Comparison of ENCODE assay signal across 33 mouse cellular contexts in genomic region chr14:8262242-8262641, GRCm38 (mm10). TPM values are rescaled to one million over a fixed set of nuclear protein-coding genes. Genes with fewer than 3 reads are reported as not detected.
DNase-seq lines count a peak whose midpoint lies in the region; ATAC-seq and TF ChIP-seq lines count a peak whose summit lies in the region.
"Had no signal": no experiment of that assay in that cellular context is flagged by ENCODE, and none has a peak within 500 bp of the region (broad histone marks: within the 10 kb centered on the region; RNA-seq: fewer than 3 reads in every experiment).

No protein-coding gene starts in this region.

- intact Hi-C loops in left cerebral cortex, adult 2 months (cut with DNase I) = loop anchor here (1.0 to 5.0 kb wide), 2 partner anchors 70 to 84 kb away; no protein-coding TSS in a partner anchor
- intact Hi-C loops in left cerebral cortex, postnatal 36 days (cut with DNase I) = no loop called here

- H3K36me3 ChIP-seq in heart, postnatal 0 days (replicated peaks; ENCODE audit: control insufficient read depth, insufficient read depth, low read length) = no peaks in the 10 kb centered on the region
- H3K36me3 ChIP-seq in heart, embryonic 11.5 days (ENCODE audit: control insufficient read depth, insufficient read depth, low read length) = no peaks in the 10 kb centered on the region
- no peaks in the 10 kb centered on the region for H3K36me3 ChIP-seq in kidney, postnatal 0 days (ENCODE audit: insufficient read depth, low read length)
- H3K36me3 ChIP-seq in stomach, postnatal 0 days (ENCODE audit: control insufficient read depth, insufficient read depth, low read length) = no peaks in the 10 kb centered on the region
- H3K36me3 ChIP-seq: embryonic facial prominence, embryonic 12.5 days; heart, embryonic 15.5 days; hindbrain, embryonic 13.5 days; limb, embryonic 13.5 days; neural tube, embryonic 15.5 days; stomach, embryonic 15.5 days had no signal

- peak; percentile 23; the same call in 1 of the 2 replicates for TF ChIP-seq CTCF in heart, postnatal 0 days (IDR thresholded peaks at IDR 0.05; ENCODE audit: low read depth)
- peak; percentile 57 for TF ChIP-seq CTCF in kidney, postnatal 0 days (IDR thresholded peaks at IDR 0.05; ENCODE audit: low read depth)
- peak; percentile 44 for TF ChIP-seq CTCF in left cerebral cortex, adult 2 months (IDR thresholded peaks at IDR 0.05)
- TF ChIP-seq CTCF in stomach, postnatal 0 days (IDR thresholded peaks at IDR 0.05; ENCODE audit: low read depth) = peak; percentile 51

- no peak overlapping the region for H3K4me3 ChIP-seq in heart, postnatal 0 days (ENCODE audit: low read depth, low read length)
- no peak overlapping the region for H3K4me3 ChIP-seq in heart, embryonic 11.5 days (ENCODE audit: low read depth, low read length)
- H3K4me3 ChIP-seq in kidney, postnatal 0 days (replicated peaks; ENCODE audit: low read depth, low read length) = no peak overlapping the region
- no peak overlapping the region for H3K4me3 ChIP-seq in left cerebral cortex, adult 2 months
- H3K4me3 ChIP-seq in stomach, postnatal 0 days (ENCODE audit: low read depth, low read length) = no peak overlapping the region
- H3K4me3 ChIP-seq: embryonic facial prominence, embryonic 12.5 days; heart, embryonic 15.5 days; hindbrain, embryonic 13.5 days; limb, embryonic 13.5 days; neural tube, embryonic 15.5 days; stomach, embryonic 15.5 days had no signal

- DNase-seq in heart, postnatal 0 days (ENCODE audit: low spot score) = no peak
- no peak for DNase-seq in kidney, postnatal 0 days (ENCODE audit: low spot score)
- DNase-seq in kidney, adult 18-20 months = no peak
- DNase-seq in left cerebral cortex, adult 2 months (ENCODE audit: extremely low spot score in 1 of 2, low spot score in 2 of 2) = no peak
- no peak for DNase-seq in left cerebral cortex, postnatal 36 days (ENCODE audit: low spot score in 2 of 2)
- no peak for DNase-seq in stomach, postnatal 0 days (ENCODE audit: low spot score)
- DNase-seq in adipocyte (ENCODE audit: low spot score) = no peak
- DNase-seq: adrenal gland, postnatal 10 days; B cell, adult 2 months; cerebellum, adult 9-10 months; embryo, embryonic 11 days; gastrocnemius, postnatal 25 days; heart, postnatal 4 days; lung, embryonic 14.5 days; lung, postnatal 14 days; midbrain, embryonic 14.5 days; retina, postnatal 1 day; right cerebral cortex, postnatal 14 days; thymus, postnatal 14 days had no signal

- ATAC-seq in heart, postnatal 0 days (ENCODE audit: insufficient read depth, low read depth) = no peak
- no peak for ATAC-seq in heart, embryonic 11.5 days (replicated peaks; ENCODE audit: insufficient number of reproducible peaks, low FRiP score, low TSS enrichment)
- no peak for ATAC-seq in kidney, postnatal 0 days (replicated peaks; ENCODE audit: low FRiP score, low read depth)
- ATAC-seq in stomach, postnatal 0 days (ENCODE audit: low FRiP score, low TSS enrichment) = no peak
- ATAC-seq: forebrain, embryonic 14.5 days; inflammation-experienced regulatory T-cells, adult 6 months had no signal

- WGBS in heart, postnatal 0 days = 50% methylated on average over 1 of the region's 1 CpGs
- WGBS in heart, embryonic 11.5 days (ENCODE audit: insufficient replicate concordance) = 39% methylated on average over 1 of the region's 1 CpGs
- 63% methylated on average over 1 of the region's 1 CpGs for WGBS in kidney, postnatal 0 days
- 54% methylated on average over 1 of the region's 1 CpGs for WGBS in stomach, postnatal 0 days

- no peaks in the 10 kb centered on the region for H3K27me3 ChIP-seq in heart, postnatal 0 days (ENCODE audit: control insufficient read depth, insufficient read depth, low read length)
- H3K27me3 ChIP-seq in heart, embryonic 11.5 days (ENCODE audit: control insufficient read depth, insufficient read depth, low read length) = no peaks in the 10 kb centered on the region
- no peaks in the 10 kb centered on the region for H3K27me3 ChIP-seq in kidney, postnatal 0 days (ENCODE audit: insufficient read depth, low read length)
- H3K27me3 ChIP-seq in stomach, postnatal 0 days (ENCODE audit: control insufficient read depth, insufficient read depth, low read length) = no peaks in the 10 kb centered on the region
- H3K27me3 ChIP-seq: embryonic facial prominence, embryonic 12.5 days; heart, embryonic 15.5 days; hindbrain, embryonic 13.5 days; limb, embryonic 13.5 days; neural tube, embryonic 15.5 days; stomach, embryonic 15.5 days had no signal

- H3K9me3 ChIP-seq in heart, postnatal 0 days (replicated peaks; ENCODE audit: control insufficient read depth, low read length) = no peaks in the 10 kb centered on the region
- H3K9me3 ChIP-seq in heart, embryonic 11.5 days (replicated peaks; ENCODE audit: control insufficient read depth, low read length) = no peaks in the 10 kb centered on the region
- H3K9me3 ChIP-seq in kidney, postnatal 0 days (replicated peaks; ENCODE audit: low read length) = no peaks in the 10 kb centered on the region
- no peaks in the 10 kb centered on the region for H3K9me3 ChIP-seq in stomach, postnatal 0 days (ENCODE audit: control insufficient read depth, low read length)
- H3K9me3 ChIP-seq: embryonic facial prominence, embryonic 12.5 days; heart, embryonic 15.5 days; limb, embryonic 13.5 days; neural tube, embryonic 15.5 days; stomach, embryonic 15.5 days had no signal

- H3K9ac ChIP-seq in heart, postnatal 0 days (replicated peaks; ENCODE audit: low read depth, low read length) = no peak overlapping the region
- H3K9ac ChIP-seq in heart, embryonic 11.5 days (ENCODE audit: low read depth, low read length) = no peak overlapping the region
- H3K9ac ChIP-seq in kidney, postnatal 0 days (ENCODE audit: low read depth, low read length) = no peak overlapping the region
- H3K9ac ChIP-seq in stomach, postnatal 0 days (ENCODE audit: low read length) = no peak overlapping the region
- H3K9ac ChIP-seq: embryonic facial prominence, embryonic 12.5 days; heart, embryonic 15.5 days; hindbrain, embryonic 13.5 days; limb, embryonic 13.5 days; liver, embryonic 14.5 days; lung, embryonic 14.5 days; neural tube, embryonic 15.5 days; stomach, embryonic 15.5 days had no signal

- TF ChIP-seq EP300 in heart, postnatal 0 days (IDR thresholded peaks at IDR 0.05; ENCODE audit: low read depth) = no peak
- no peak for TF ChIP-seq EP300 in stomach, postnatal 0 days (optimal IDR thresholded peaks at IDR 0.05)

- H3K4me2 ChIP-seq in heart, postnatal 0 days (ENCODE audit: low read depth, low read length) = no peak overlapping the region
- H3K4me2 ChIP-seq in heart, embryonic 11.5 days = no peak overlapping the region
- no peak overlapping the region for H3K4me2 ChIP-seq in kidney, postnatal 0 days (ENCODE audit: low read length)
- H3K4me2 ChIP-seq in stomach, postnatal 0 days (replicated peaks; ENCODE audit: low read depth) = no peak overlapping the region
- H3K4me2 ChIP-seq: embryonic facial prominence, embryonic 12.5 days; heart, embryonic 15.5 days; hindbrain, embryonic 13.5 days; limb, embryonic 13.5 days; lung, embryonic 14.5 days; neural tube, embryonic 15.5 days; stomach, embryonic 15.5 days had no signal

- H3K27ac ChIP-seq in heart, postnatal 0 days (ENCODE audit: low read depth) = no peak overlapping the region
- H3K27ac ChIP-seq in heart, embryonic 11.5 days (ENCODE audit: low read depth, low read length) = no peak overlapping the region
- no peak overlapping the region for H3K27ac ChIP-seq in kidney, postnatal 0 days
- no peak overlapping the region for H3K27ac ChIP-seq in left cerebral cortex, adult 2 months
- H3K27ac ChIP-seq in stomach, postnatal 0 days (replicated peaks) = no peak overlapping the region
- H3K27ac ChIP-seq: embryonic facial prominence, embryonic 12.5 days; heart, embryonic 15.5 days; hindbrain, embryonic 13.5 days; limb, embryonic 13.5 days; liver, embryonic 14.5 days; neural tube, embryonic 15.5 days; stomach, embryonic 15.5 days had no signal

- H3K4me1 ChIP-seq in heart, postnatal 0 days (ENCODE audit: control insufficient read depth, insufficient read depth) = no peaks in the 10 kb centered on the region
- no peaks in the 10 kb centered on the region for H3K4me1 ChIP-seq in heart, embryonic 11.5 days (ENCODE audit: control insufficient read depth, insufficient read depth, low read length)
- H3K4me1 ChIP-seq in kidney, postnatal 0 days (replicated peaks; ENCODE audit: insufficient read depth, low read length) = no peaks in the 10 kb centered on the region
- no peaks in the 10 kb centered on the region for H3K4me1 ChIP-seq in stomach, postnatal 0 days (replicated peaks; ENCODE audit: control insufficient read depth, insufficient read depth)
- H3K4me1 ChIP-seq: embryonic facial prominence, embryonic 12.5 days; hindbrain, embryonic 13.5 days; neural tube, embryonic 15.5 days; stomach, embryonic 15.5 days had no signal

RNA-seq across cellular contexts. Expression of gene Acox2, which starts 3.1 kb away (rescaled TPM):
- total RNA-seq in heart, postnatal 0 days (2014; rRNA removed; ENCODE audit: low replicate concordance) = 0.39 TPM in 1 of 2 replicates, not detected in the other
- polyA plus RNA-seq in heart, postnatal 0 days (2015; fragmentation: Nextera tagmentation; extraction: Ambion mirVana) = 0.15 TPM in 1 of 2 replicates, not detected in the other
- polyA plus RNA-seq in heart, embryonic 11.5 days (2014; fragmentation: Nextera tagmentation; extraction: Ambion mirVana) = 0.42 and 0.52 TPM in 2 replicates
- 6.2 and 7.1 TPM in 2 replicates for polyA plus RNA-seq in kidney, postnatal 0 days (2015; fragmentation: Nextera tagmentation; extraction: Ambion mirVana)
- total RNA-seq in left cerebral cortex, adult 2 months (2021) = under 1 TPM in 1 of 2 experiments, not detected in 1; 0.36 TPM
- total RNA-seq in left cerebral cortex, postnatal 36 days (2021) = not detected
- polyA plus RNA-seq in stomach, postnatal 0 days (2015; fragmentation: Nextera tagmentation; extraction: Ambion mirVana) = 6.0 and 7.2 TPM in 2 replicates
- total RNA-seq: ES-E14; heart, postnatal 4 days; left cerebral cortex, adult 18-20 months; left cerebral cortex, postnatal 25 days; monocyte, adult 5-6 weeks had no signal
- polyA plus RNA-seq: embryonic facial prominence, embryonic 12.5 days; forebrain, embryonic 14.5 days; heart, embryonic 15.5 days; hindbrain, embryonic 13.5 days; inflammation-experienced regulatory T-cells, adult 6 months; limb, embryonic 13.5 days; midbrain, embryonic 14.5 days; neural tube, embryonic 15.5 days had no signal

RNA-seq across cellular contexts. Expression of gene Kctd6, which starts 48.3 kb away (rescaled TPM):
- 5.8 and 7.9 TPM in 2 replicates for total RNA-seq in heart, postnatal 0 days (2014; rRNA removed; ENCODE audit: low replicate concordance)
- polyA plus RNA-seq in heart, postnatal 0 days (2015; fragmentation: Nextera tagmentation; extraction: Ambion mirVana) = 11.4 and 12.6 TPM in 2 replicates
- polyA plus RNA-seq in heart, embryonic 11.5 days (2014; fragmentation: Nextera tagmentation; extraction: Ambion mirVana) = 7.4 and 8.1 TPM in 2 replicates
- polyA plus RNA-seq in kidney, postnatal 0 days (2015; fragmentation: Nextera tagmentation; extraction: Ambion mirVana) = 30.2 and 34.1 TPM in 2 replicates
- 10 to 100 TPM; 41.5 to 42.1 TPM for total RNA-seq in left cerebral cortex, adult 2 months (2021)
- total RNA-seq in left cerebral cortex, postnatal 36 days (2021) = 10 to 100 TPM; 36.5 to 40.9 TPM
- polyA plus RNA-seq in stomach, postnatal 0 days (2015; fragmentation: Nextera tagmentation; extraction: Ambion mirVana) = 12.9 and 13.8 TPM in 2 replicates

RNA-seq across cellular contexts. Expression of gene Fam107a, which starts 55.6 kb away (rescaled TPM):
- total RNA-seq in heart, postnatal 0 days (2014; rRNA removed; ENCODE audit: low replicate concordance) = 3.2 and 5.0 TPM in 2 replicates
- polyA plus RNA-seq in heart, postnatal 0 days (2015; fragmentation: Nextera tagmentation; extraction: Ambion mirVana) = 0.14 and 0.26 TPM in 2 replicates
- 0.23 and 0.30 TPM in 2 replicates for polyA plus RNA-seq in heart, embryonic 11.5 days (2014; fragmentation: Nextera tagmentation; extraction: Ambion mirVana)
- 8.0 and 8.2 TPM in 2 replicates for polyA plus RNA-seq in kidney, postnatal 0 days (2015; fragmentation: Nextera tagmentation; extraction: Ambion mirVana)
- 100 to 1,000 TPM; 321 to 343 TPM for total RNA-seq in left cerebral cortex, adult 2 months (2021)
- 100 to 1,000 TPM; 307 to 311 TPM for total RNA-seq in left cerebral cortex, postnatal 36 days (2021)
- polyA plus RNA-seq in stomach, postnatal 0 days (2015; fragmentation: Nextera tagmentation; extraction: Ambion mirVana) = 0.31 and 0.36 TPM in 2 replicates
- total RNA-seq: monocyte, adult 5-6 weeks had no signal
- polyA plus RNA-seq: inflammation-experienced regulatory T-cells, adult 6 months had no signal
